Mouse (Mus musculus) cerebellum, adult 2 months (tissue): ENCODE measurements at regions not wholly inside any gene's neighbourhood (a gene's known extent, or its start where the extent isn't known, plus 50 kb on each side); places are given as distances from the start of the nearest gene placed in this dataset.

Source experiments
- CTCF ChIP-seq: fragments of 200-500 bp; IDR thresholded peaks from 2 replicates; pipeline ENCODE4 v1.5.1; 2011; ENCODE audit warnings: low read depth, mild to moderate bottlenecking, control low read depth, low read length, moderate library complexity, borderline replicate concordance; ENCODE audit not compliant: insufficient read depth
- POLR2A ChIP-seq: fragments of 200-500 bp; IDR thresholded peaks from 2 replicates; pipeline ENCODE4 v1.6.1; 2011; ENCODE audit warnings: low read length, control low read depth, borderline replicate concordance; ENCODE audit not compliant: insufficient read depth

- TF ChIP-seq POLR2A (no peak), CTCF (no peak)
These were observed 235.1 kb upstream of the Chd6 start for GRCm38 (mm10) chr2:161344018-161344417.
